Mouse (Mus musculus) testis, adult 2 months (tissue): ENCODE data around the gene Ddah1. TPM values are rescaled to one million over a fixed set of nuclear protein-coding genes. Genes with fewer than 3 reads are reported as not detected.

Experiments
- H3K27ac ChIP-seq: fragments of 200-500 bp; 2 replicates; pipeline ENCODE4 v1.5.1; 2012; ENCODE audit warnings: low read depth, low read length; ENCODE audit not compliant: control insufficient read depth, insufficient read depth
- H3K27me3 ChIP-seq: fragments of 200-500 bp; 2 replicates; pipeline ENCODE4 v1.6.1; 2012; ENCODE audit warnings: mild to moderate bottlenecking, low read length, moderate library complexity; ENCODE audit not compliant: control insufficient read depth, insufficient read depth
- H3K36me3 ChIP-seq: fragments of 200-500 bp; 2 replicates; pipeline ENCODE4 v1.6.1; 2012; ENCODE audit warnings: mild to moderate bottlenecking, low read length; ENCODE audit not compliant: control insufficient read depth, insufficient read depth
- H3K4me1 ChIP-seq: fragments of 200-500 bp; 2 replicates; pipeline ENCODE4 v1.6.1; 2012; ENCODE audit warnings: low read length; ENCODE audit not compliant: control insufficient read depth, insufficient read depth
- H3K4me3 ChIP-seq: fragments of 200-500 bp; 2 replicates; pipeline ENCODE4 v1.5.1; 2012; ENCODE audit warnings: low read depth, mild to moderate bottlenecking, low read length, moderate library complexity, mixed read lengths; ENCODE audit not compliant: control insufficient read depth
- CTCF ChIP-seq: fragments of 200-500 bp; IDR thresholded peaks from 2 replicates; pipeline ENCODE4 v1.5.1; 2012; ENCODE audit warnings: low read depth, mild to moderate bottlenecking, inconsistent platforms, low read length, moderate library complexity; ENCODE audit not compliant: control insufficient read depth, insufficient read depth, insufficient replicate concordance
- POLR2A ChIP-seq: fragments of 200-500 bp; IDR thresholded peaks from 2 replicates; pipeline ENCODE4 v1.6.1; 2012; ENCODE audit warnings: low read depth, mild to moderate bottlenecking, inconsistent platforms, low read length, moderate library complexity; ENCODE audit not compliant: control insufficient read depth
- polyA plus RNA-seq: library from polyadenylated mRNA; depleted of rRNA; stranded (reverse); fragments of >200 nt; gene quantifications from 2 replicates; pipeline ENCODE4 v1.2.3, GENCODE M21; 2012

The Ddah1 gene
- polyA plus RNA-seq, 1 experiment, result 11.0 TPM

GRCm38 (mm10) chr3:145882076-145882874, 123.8 kb downstream of the Ddah1 start:
- TF ChIP-seq POLR2A (no peak), CTCF (no peak)
- H3K27me3 ChIP-seq, result no peaks in the 10 kb centered on the region
- H3K27ac ChIP-seq, result no peak overlapping the region
- H3K36me3 ChIP-seq, result no peaks in the 10 kb centered on the region
- no peak overlapping the region for H3K4me3 ChIP-seq
- no peaks in the 10 kb centered on the region for H3K4me1 ChIP-seq

GRCm38 (mm10) chr3:145883233-145883632, 124.8 kb downstream of the Ddah1 start:
- Histone ChIP-seq H3K27ac (no peak overlapping the region), H3K36me3 (no peaks in the 10 kb centered on the region), H3K4me3 (no peak overlapping the region), H3K4me1 (no peaks in the 10 kb centered on the region), H3K27me3 (no peaks in the 10 kb centered on the region)
- TF ChIP-seq POLR2A (no peak), CTCF (no peak)

- Histone ChIP-seq H3K27me3 (no peaks in the 10 kb centered on the region), H3K4me1 (no peaks in the 10 kb centered on the region), H3K36me3 (no peaks in the 10 kb centered on the region), H3K4me3 (no peak overlapping the region), H3K27ac (no peak overlapping the region)
- TF ChIP-seq CTCF (no peak), POLR2A (no peak)
Measured at GRCm38 (mm10) chr3:145885376-145885775, 126.9 kb downstream of the Ddah1 start.

GRCm38 (mm10) chr3:145885851-145886464, 127.5 kb downstream of the Ddah1 start:
- TF ChIP-seq POLR2A (no peak), CTCF (no peak)
- Histone ChIP-seq H3K4me3 (no peak overlapping the region), H3K27me3 (no peaks in the 10 kb centered on the region), H3K4me1 (no peaks in the 10 kb centered on the region), H3K36me3 (no peaks in the 10 kb centered on the region), H3K27ac (no peak overlapping the region)

GRCm38 (mm10) chr3:145887430-145887971, 129.0 kb downstream of the Ddah1 start:
- Histone ChIP-seq H3K4me1 (no peaks in the 10 kb centered on the region), H3K27me3 (no peaks in the 10 kb centered on the region), H3K36me3 (no peaks in the 10 kb centered on the region), H3K27ac (no peak overlapping the region), H3K4me3 (no peak overlapping the region)
- TF ChIP-seq POLR2A (no peak), CTCF (no peak)

- Histone ChIP-seq H3K27me3 (no peaks in the 10 kb centered on the region), H3K4me3 (no peak overlapping the region), H3K36me3 (no peaks in the 10 kb centered on the region), H3K4me1 (no peaks in the 10 kb centered on the region), H3K27ac (no peak overlapping the region)
- TF ChIP-seq CTCF (no peak), POLR2A (no peak)
Measured at GRCm38 (mm10) chr3:145890346-145891132, 132.1 kb downstream of the Ddah1 start.

GRCm38 (mm10) chr3:145892451-145892850, 134.0 kb downstream of the Ddah1 start:
- no peak overlapping the region for H3K27ac ChIP-seq
- TF ChIP-seq POLR2A, result no peak
- no peak for TF ChIP-seq CTCF
- H3K27me3 ChIP-seq, result no peaks in the 10 kb centered on the region

More at GRCm38 (mm10) chr3:145892451-145892850, 134.0 kb downstream of the Ddah1 start:
- H3K4me3 ChIP-seq, result no peak overlapping the region
- H3K36me3 ChIP-seq, result no peaks in the 10 kb centered on the region
- H3K4me1 ChIP-seq, result no peaks in the 10 kb centered on the region
